Mouse (Mus musculus): ENCODE measurements around the gene Kbtbd13.
"Not testable (repeated sequence)": the region's sequence is repeated elsewhere in the genome, so short reads cannot be mapped to it uniquely, and the experiment has no call there.

DNA sequence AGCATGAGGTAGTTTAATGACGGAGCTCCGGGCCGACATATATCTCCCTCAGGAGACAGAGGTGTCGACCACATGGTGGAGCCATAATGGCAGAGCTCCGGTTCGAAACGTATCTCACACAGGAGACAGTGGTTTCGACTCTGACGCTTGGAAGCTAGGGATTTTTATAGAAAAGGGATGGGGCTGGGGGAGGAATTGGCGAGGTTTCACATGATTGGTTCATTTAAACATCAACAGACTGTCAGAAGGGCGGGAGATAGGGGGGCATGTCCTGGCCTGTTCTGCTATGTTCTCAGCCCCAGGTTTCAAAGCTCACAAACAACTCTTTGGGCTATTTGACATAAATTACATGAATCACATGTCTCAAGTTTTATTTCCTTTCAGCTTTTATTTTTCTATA, 46.0 kb downstream of the Kbtbd13 start:
- TF ChIP-seq POLR2A (IDR thresholded peaks at IDR 0.05; ENCODE audit: low read depth, low read length); CTCF (conservative IDR thresholded peaks at IDR 0.05; ENCODE audit: insufficient read depth, insufficient read length, low read depth, low read length): not testable (repeated sequence)

Measured in kidney, adult 2 months (tissue).